Mouse (Mus musculus): ENCODE measurements around the gene Rap1gap2. TPM values are rescaled to one million over a fixed set of nuclear protein-coding genes. Genes with fewer than 3 reads are reported as not detected.

Gene Rap1gap2
- polyA plus RNA-seq, 3 experiments from 2014 or later, result 0.63 to 11.9 (median 1.6) TPM

GRCm38 (mm10) chr11:74501061-74501460 is 109.7 kb downstream of the Rap1gap2 start:
- ATAC-seq, result no peak

GRCm38 (mm10) chr11:74499521-74500099 is 111.1 kb downstream of the Rap1gap2 start:
- no peak for ATAC-seq

- no peak for ATAC-seq
Measured at GRCm38 (mm10) chr11:74499058-74499457, 111.7 kb downstream of the Rap1gap2 start.

GRCm38 (mm10) chr11:74496581-74496980 is 114.1 kb downstream of the Rap1gap2 start:
- no peak for ATAC-seq

- ATAC-seq, result no peak
Measured at GRCm38 (mm10) chr11:74493936-74494335, 116.8 kb downstream of the Rap1gap2 start.

- ATAC-seq, result no peak
Measured at GRCm38 (mm10) chr11:74493172-74493862, 117.4 kb downstream of the Rap1gap2 start.

- no peak for ATAC-seq
Measured at GRCm38 (mm10) chr11:74491130-74491529, 119.6 kb downstream of the Rap1gap2 start.

- no peak for ATAC-seq
Measured at GRCm38 (mm10) chr11:74489239-74489638, 121.5 kb downstream of the Rap1gap2 start.

GRCm38 (mm10) chr11:74487952-74488351 is 122.8 kb downstream of the Rap1gap2 start:
- no peak for ATAC-seq

GRCm38 (mm10) chr11:74485435-74486217 is 125.1 kb downstream of the Rap1gap2 start:
- ATAC-seq, result no peak

- ATAC-seq, result no peak
Measured at GRCm38 (mm10) chr11:74483871-74484270, 126.8 kb downstream of the Rap1gap2 start.

- no peak for ATAC-seq
Measured at GRCm38 (mm10) chr11:74483153-74483817, 127.4 kb downstream of the Rap1gap2 start.

GRCm38 (mm10) chr11:74481797-74482196 is 128.9 kb downstream of the Rap1gap2 start:
- ATAC-seq, result no peak

GRCm38 (mm10) chr11:74479715-74480289 is 130.9 kb downstream of the Rap1gap2 start:
- ATAC-seq, result no peak

- no peak for ATAC-seq
Measured at GRCm38 (mm10) chr11:74478877-74479276, 131.8 kb downstream of the Rap1gap2 start.

- ATAC-seq, result no peak
Measured at GRCm38 (mm10) chr11:74472671-74473070, 138.0 kb downstream of the Rap1gap2 start.

GRCm38 (mm10) chr11:74468195-74468594 is 142.5 kb downstream of the Rap1gap2 start:
- no peak for ATAC-seq

GRCm38 (mm10) chr11:74465712-74466111 is 145.0 kb downstream of the Rap1gap2 start:
- ATAC-seq, result no peak

GRCm38 (mm10) chr11:74464181-74464977 is 146.3 kb downstream of the Rap1gap2 start:
- ATAC-seq, result no peak

GRCm38 (mm10) chr11:74462651-74463050 is 148.1 kb downstream of the Rap1gap2 start:
- ATAC-seq, result no peak

- no peak for ATAC-seq
Measured at GRCm38 (mm10) chr11:74459651-74460050, 151.1 kb downstream of the Rap1gap2 start.

GRCm38 (mm10) chr11:74458400-74458799 is 152.3 kb downstream of the Rap1gap2 start:
- ATAC-seq, result no peak
